Mouse (Mus musculus) CD4-positive, CD25-positive, alpha-beta regulatory T cell, adult 9 weeks (primary cell): ENCODE data around the gene Tmem125. TPM values are rescaled to one million over a fixed set of nuclear protein-coding genes. Genes with fewer than 3 reads are reported as not detected.

Experiments
- polyA plus RNA-seq: library from polyadenylated mRNA; unstranded; fragments of 100-300 nt; shearing (Covaris generic); gene quantifications from one replicate; pipeline ENCODE4 v1.2.1, GENCODE M21; 2017

Tmem125 gene
- not detected for polyA plus RNA-seq

GRCm38 (mm10) chr4:118543592-118544260 is at the start of gene Tmem125:
Gene Tmem125 (minus strand): TSS chr4:118544044.

GRCm38 (mm10) chr4:118526408-118527334 is 17.2 kb downstream of the Tmem125 start, which contains the start of gene 2610528J11Rik:
Gene 2610528J11Rik (plus strand): TSS chr4:118526999.

Other genes with a start within 250 kb of the Tmem125 start
- 18.0 TPM for gene Szt2, start 134.8 kb downstream of the Tmem125 start, polyA plus RNA-seq
- 128 TPM for gene Med8, start 134.7 kb downstream of the Tmem125 start, polyA plus RNA-seq
- 181 TPM for gene Elovl1, start 116.0 kb downstream of the Tmem125 start, polyA plus RNA-seq
- 8.1 TPM for gene Cdc20, start 106.7 kb downstream of the Tmem125 start, polyA plus RNA-seq
- gene Mpl, start 86.5 kb downstream of the Tmem125 start, polyA plus RNA-seq: not detected
- not detected for gene Tie1, start 54.0 kb downstream of the Tmem125 start, polyA plus RNA-seq
- gene 2610528J11Rik, start 17.0 kb downstream of the Tmem125 start, polyA plus RNA-seq: not detected
- gene Cfap57, start 76.7 kb upstream of the Tmem125 start, polyA plus RNA-seq: not detected
- gene Ebna1bp2, start 76.8 kb upstream of the Tmem125 start, polyA plus RNA-seq: 195 TPM
- not detected for gene Olfr62, start 114.9 kb upstream of the Tmem125 start, polyA plus RNA-seq
- not detected for gene Olfr1342, start 148.7 kb upstream of the Tmem125 start, polyA plus RNA-seq
- gene Olfr1341, start 159.5 kb upstream of the Tmem125 start, polyA plus RNA-seq: not detected
- not detected for gene Olfr1340, start 176.1 kb upstream of the Tmem125 start, polyA plus RNA-seq
- not detected for gene Olfr1339, start 188.1 kb upstream of the Tmem125 start, polyA plus RNA-seq
- gene Olfr1338, start 214.7 kb upstream of the Tmem125 start, polyA plus RNA-seq: not detected
- not detected for gene Olfr1337, start 238.5 kb upstream of the Tmem125 start, polyA plus RNA-seq